Mouse (Mus musculus): Measurements from ENCODE around the gene Sipa1l3. TPM values are rescaled to one million over a fixed set of nuclear protein-coding genes. Genes with fewer than 3 reads are reported as not detected.

The Sipa1l3 gene
- polyA plus RNA-seq, 1 experiment = 93.0 TPM

- WGBS = 88% methylated on average over 15 of the region's 15 CpGs
- no peak overlapping the region for H3K4me3 ChIP-seq (ENCODE audit: control insufficient read depth, insufficient read depth, low read length)
- DNase-seq = no peak
- no peaks in the 10 kb centered on the region for H3K36me3 ChIP-seq (ENCODE audit: control insufficient read depth, insufficient read depth, low read length)
- no peak overlapping the region for H3K27ac ChIP-seq (ENCODE audit: control insufficient read depth, insufficient read depth, low read length)
- TF ChIP-seq POLR2A (IDR thresholded peaks at IDR 0.05; ENCODE audit: control insufficient read depth, extremely low read depth, insufficient read depth, low read length, poor library complexity) (no peak), CTCF (IDR thresholded peaks at IDR 0.05; ENCODE audit: borderline replicate concordance, control insufficient read depth, extremely low read depth, insufficient read depth, low read length, poor library complexity) (no peak)
- H3K27me3 ChIP-seq (ENCODE audit: control insufficient read depth, insufficient read depth, low read length) = no peaks in the 10 kb centered on the region
- H3K4me1 ChIP-seq (replicated peaks; ENCODE audit: control insufficient read depth, insufficient read depth, low read length) = peaks cover 26% of the 10 kb centered on the region
These were observed 86.1 kb downstream of the Sipa1l3 start for GRCm38 (mm10) chr7:29432180-29432946.

- H3K27me3 ChIP-seq (ENCODE audit: control insufficient read depth, insufficient read depth, low read length) = no peaks in the 10 kb centered on the region
- DNase-seq = no peak
These were observed 87.7 kb downstream of the Sipa1l3 start for GRCm38 (mm10) chr7:29430739-29431211.

GRCm38 (mm10) chr7:29426056-29426455 is 92.4 kb downstream of the Sipa1l3 start:
- 94% methylated on average over 8 of the region's 8 CpGs for WGBS
- Histone ChIP-seq H3K27ac (ENCODE audit: control insufficient read depth, insufficient read depth, low read length) (no peak overlapping the region), H3K36me3 (ENCODE audit: control insufficient read depth, insufficient read depth, low read length) (no peaks in the 10 kb centered on the region)

More at GRCm38 (mm10) chr7:29430739-29431211, 87.7 kb downstream of the Sipa1l3 start:
- TF ChIP-seq CTCF (IDR thresholded peaks at IDR 0.05; ENCODE audit: borderline replicate concordance, control insufficient read depth, extremely low read depth, insufficient read depth, low read length, poor library complexity) (no peak), POLR2A (IDR thresholded peaks at IDR 0.05; ENCODE audit: control insufficient read depth, extremely low read depth, insufficient read depth, low read length, poor library complexity) (no peak)
- H3K27ac ChIP-seq (ENCODE audit: control insufficient read depth, insufficient read depth, low read length) = no peak overlapping the region
- H3K4me1 ChIP-seq (replicated peaks; ENCODE audit: control insufficient read depth, insufficient read depth, low read length) = peaks cover 28% of the 10 kb centered on the region
- no peaks in the 10 kb centered on the region for H3K36me3 ChIP-seq (ENCODE audit: control insufficient read depth, insufficient read depth, low read length)
- H3K4me3 ChIP-seq (ENCODE audit: control insufficient read depth, insufficient read depth, low read length) = no peak overlapping the region
- WGBS = 89% methylated on average over 6 of the region's 6 CpGs

GRCm38 (mm10) chr7:29425413-29425827 is 93.0 kb downstream of the Sipa1l3 start:
- TF ChIP-seq CTCF (IDR thresholded peaks at IDR 0.05; ENCODE audit: borderline replicate concordance, control insufficient read depth, extremely low read depth, insufficient read depth, low read length, poor library complexity) (no peak), POLR2A (IDR thresholded peaks at IDR 0.05; ENCODE audit: control insufficient read depth, extremely low read depth, insufficient read depth, low read length, poor library complexity) (no peak)
- H3K4me1 ChIP-seq (replicated peaks; ENCODE audit: control insufficient read depth, insufficient read depth, low read length) = peaks cover 13% of the 10 kb centered on the region
- 61% methylated on average over 7 of the region's 7 CpGs for WGBS
- H3K27ac ChIP-seq (ENCODE audit: control insufficient read depth, insufficient read depth, low read length) = no peak overlapping the region
- H3K36me3 ChIP-seq (ENCODE audit: control insufficient read depth, insufficient read depth, low read length) = no peaks in the 10 kb centered on the region
- no peak overlapping the region for H3K4me3 ChIP-seq (ENCODE audit: control insufficient read depth, insufficient read depth, low read length)
- H3K27me3 ChIP-seq (ENCODE audit: control insufficient read depth, insufficient read depth, low read length) = no peaks in the 10 kb centered on the region
- DNase-seq = no peak

More at GRCm38 (mm10) chr7:29426056-29426455, 92.4 kb downstream of the Sipa1l3 start:
- no peak for DNase-seq
- Histone ChIP-seq H3K4me3 (ENCODE audit: control insufficient read depth, insufficient read depth, low read length) (no peak overlapping the region), H3K27me3 (ENCODE audit: control insufficient read depth, insufficient read depth, low read length) (no peaks in the 10 kb centered on the region), H3K4me1 (replicated peaks; ENCODE audit: control insufficient read depth, insufficient read depth, low read length) (peaks cover 19% of the 10 kb centered on the region)
- TF ChIP-seq CTCF (IDR thresholded peaks at IDR 0.05; ENCODE audit: borderline replicate concordance, control insufficient read depth, extremely low read depth, insufficient read depth, low read length, poor library complexity) (no peak), POLR2A (IDR thresholded peaks at IDR 0.05; ENCODE audit: control insufficient read depth, extremely low read depth, insufficient read depth, low read length, poor library complexity) (no peak)

- peaks cover 12% of the 10 kb centered on the region; the same call in 1 of the 2 replicates for H3K4me1 ChIP-seq (replicated peaks; ENCODE audit: control insufficient read depth, insufficient read depth, low read length)
- DNase-seq = no peak
- no peak overlapping the region for H3K4me3 ChIP-seq (ENCODE audit: control insufficient read depth, insufficient read depth, low read length)
- H3K36me3 ChIP-seq (ENCODE audit: control insufficient read depth, insufficient read depth, low read length) = no peaks in the 10 kb centered on the region
- no peak overlapping the region for H3K27ac ChIP-seq (ENCODE audit: control insufficient read depth, insufficient read depth, low read length)
- no peaks in the 10 kb centered on the region for H3K27me3 ChIP-seq (ENCODE audit: control insufficient read depth, insufficient read depth, low read length)
- 88% methylated on average over 5 of the region's 5 CpGs for WGBS
- no peak for TF ChIP-seq POLR2A (IDR thresholded peaks at IDR 0.05; ENCODE audit: control insufficient read depth, extremely low read depth, insufficient read depth, low read length, poor library complexity)
- TF ChIP-seq CTCF (IDR thresholded peaks at IDR 0.05; ENCODE audit: borderline replicate concordance, control insufficient read depth, extremely low read depth, insufficient read depth, low read length, poor library complexity) = no peak
These were observed 93.8 kb downstream of the Sipa1l3 start for GRCm38 (mm10) chr7:29424690-29425089.

- no peak for DNase-seq
- TF ChIP-seq POLR2A (IDR thresholded peaks at IDR 0.05; ENCODE audit: control insufficient read depth, extremely low read depth, insufficient read depth, low read length, poor library complexity) = no peak
- no peak for TF ChIP-seq CTCF (IDR thresholded peaks at IDR 0.05; ENCODE audit: borderline replicate concordance, control insufficient read depth, extremely low read depth, insufficient read depth, low read length, poor library complexity)
- Histone ChIP-seq H3K4me3 (ENCODE audit: control insufficient read depth, insufficient read depth, low read length) (no peak overlapping the region), H3K36me3 (ENCODE audit: control insufficient read depth, insufficient read depth, low read length) (no peaks in the 10 kb centered on the region), H3K27me3 (ENCODE audit: control insufficient read depth, insufficient read depth, low read length) (no peaks in the 10 kb centered on the region), H3K4me1 (replicated peaks; ENCODE audit: control insufficient read depth, insufficient read depth, low read length) (peaks cover 21% of the 10 kb centered on the region), H3K27ac (ENCODE audit: control insufficient read depth, insufficient read depth, low read length) (no peak overlapping the region)
- 81% methylated on average over 3 of the region's 3 CpGs for WGBS
These were observed 96.6 kb downstream of the Sipa1l3 start for GRCm38 (mm10) chr7:29421909-29422244.

All from thymus, adult 2 months (tissue).